7 mouse cellular contexts compared by ENCODE assay signal in the genomic region with DNA sequence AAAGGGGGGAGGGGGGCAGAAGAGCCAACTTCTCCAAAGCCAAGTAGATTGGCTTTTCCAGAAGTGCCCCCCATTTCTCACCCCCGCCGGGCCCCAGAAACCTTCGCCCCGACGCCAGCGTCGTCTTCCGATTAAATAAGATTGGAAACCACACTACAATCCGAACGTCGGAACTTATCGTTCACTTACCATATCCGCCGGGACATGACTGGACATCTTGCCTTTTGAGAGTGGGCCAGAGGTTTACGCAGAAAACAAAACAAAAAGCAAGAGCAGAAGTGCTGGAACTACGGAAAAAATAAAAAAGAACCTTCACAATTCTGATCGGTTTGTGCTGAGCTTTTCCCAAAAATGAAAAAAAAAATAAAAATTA. TPM values are rescaled to one million over a fixed set of nuclear protein-coding genes. Genes with fewer than 3 reads are reported as not detected.
DNase-seq lines count a peak whose midpoint lies in the region; ATAC-seq lines count a peak whose summit lies in the region.

No protein-coding gene starts in this region.

- no peaks in the 10 kb centered on the region for H3K9me3 ChIP-seq in heart, embryonic 15.5 days (replicated peaks)
- H3K9me3 ChIP-seq in midbrain, embryonic 14.5 days (ENCODE audit: control insufficient read depth, low read length) = no peaks in the 10 kb centered on the region

- peaks cover 54% of the 10 kb centered on the region for H3K4me1 ChIP-seq in heart, embryonic 15.5 days (replicated peaks)
- peaks cover 32% of the 10 kb centered on the region for H3K4me1 ChIP-seq in midbrain, embryonic 14.5 days (ENCODE audit: control insufficient read depth, insufficient read depth, low read length)

- no peaks in the 10 kb centered on the region for H3K36me3 ChIP-seq in heart, embryonic 15.5 days
- H3K36me3 ChIP-seq in midbrain, embryonic 14.5 days (ENCODE audit: control insufficient read depth, insufficient read depth, low read length) = no peaks in the 10 kb centered on the region

- under 1% methylated on average over 17 of the region's 17 CpGs for WGBS in heart, embryonic 15.5 days
- under 1% methylated on average over 17 of the region's 17 CpGs for WGBS in midbrain, embryonic 14.5 days

- H3K4me2 ChIP-seq in heart, embryonic 15.5 days = peak overlapping the region; percentile 75
- peak overlapping the region; percentile 74 for H3K4me2 ChIP-seq in midbrain, embryonic 14.5 days (ENCODE audit: low read length)

- no peak for ATAC-seq in heart, embryonic 15.5 days (replicated peaks; ENCODE audit: insufficient number of reproducible peaks, insufficient read depth, low FRiP score, low read depth)
- no peak for ATAC-seq in midbrain, embryonic 14.5 days (ENCODE audit: low FRiP score, low TSS enrichment)

- no peaks in the 10 kb centered on the region for H3K27me3 ChIP-seq in heart, embryonic 15.5 days
- no peaks in the 10 kb centered on the region; the same call in 1 of the 2 replicates for H3K27me3 ChIP-seq in midbrain, embryonic 14.5 days (ENCODE audit: control insufficient read depth, insufficient read depth, low read length)

- H3K4me3 ChIP-seq in heart, embryonic 15.5 days = peak overlapping the region; percentile 58
- peak overlapping the region; percentile 68 for H3K4me3 ChIP-seq in midbrain, embryonic 14.5 days (replicated peaks; ENCODE audit: low read depth, low read length)

- H3K27ac ChIP-seq in heart, embryonic 15.5 days = peak overlapping the region; percentile 92
- peak overlapping the region; percentile 97 for H3K27ac ChIP-seq in midbrain, embryonic 14.5 days (replicated peaks; ENCODE audit: low read depth, low read length)

- peak overlapping the region; percentile 64 for H3K9ac ChIP-seq in heart, embryonic 15.5 days
- peak overlapping the region; percentile 80 for H3K9ac ChIP-seq in midbrain, embryonic 14.5 days (replicated peaks; ENCODE audit: low read length)

- peak; percentile 24 for DNase-seq in right cerebral cortex, postnatal 4 days
- no peak for DNase-seq in right cerebral cortex, postnatal 10 days (ENCODE audit: low spot score in 2 of 2)
- DNase-seq in c-Kit-positive CD71-positive TER-119-positive erythroid progenitor cells, embryonic 14.5 days (ENCODE audit: low spot score) = peak; percentile 47
- DNase-seq in kidney, postnatal 4 days = peak; percentile 35 to 56
- DNase-seq in midbrain, embryonic 14.5 days = peak; percentile 59
- DNase-seq in Muller cell, postnatal 12 days (ENCODE audit: inconsistent ontology term) = no peak

RNA-seq across cellular contexts. Expression of a gene that starts 0.8 kb away (rescaled TPM):
- 65.5 and 67.6 TPM in 2 replicates for polyA plus RNA-seq in heart, embryonic 15.5 days (2015; fragmentation: Nextera tagmentation; extraction: Ambion mirVana)
- 75.7 and 87.9 TPM in 2 replicates for polyA plus RNA-seq in midbrain, embryonic 14.5 days (2014; fragmentation: Nextera tagmentation; extraction: Ambion mirVana)

Comparison
In these comparisons a context has a peak if more than half of its experiments do, and no peak if none do; other contexts are left out.
1. DNase-seq: peak in right cerebral cortex, postnatal 4 days (single experiment), c-Kit-positive CD71-positive TER-119-positive erythroid progenitor cells, embryonic 14.5 days (single experiment), kidney, postnatal 4 days (2 of 2) and midbrain, embryonic 14.5 days (single experiment); none in right cerebral cortex, postnatal 10 days (0 of 2) and Muller cell, postnatal 12 days (single experiment).